Mouse (Mus musculus) cortical plate, adult 2 months (tissue): ENCODE measurements around the gene Gjd2.

Experiments used
- CTCF ChIP-seq: fragments of 200-500 bp; IDR thresholded peaks from 2 replicates; pipeline ENCODE4 v1.5.1; 2011; ENCODE audit warnings: mild to moderate bottlenecking, control low read depth, low read length; ENCODE audit not compliant: insufficient read depth; ENCODE audit errors: extremely low read depth
- POLR2A ChIP-seq: fragments of 200-500 bp; IDR thresholded peaks from 2 replicates; pipeline ENCODE4 v1.6.1; 2011; ENCODE audit warnings: mild to moderate bottlenecking, low read length, control low read depth; ENCODE audit not compliant: insufficient read depth; ENCODE audit errors: extremely low read depth

GRCm38 (mm10) chr2:114023383-114023782 lies 10.0 kb upstream of the Gjd2 start:
- TF ChIP-seq CTCF (no peak), POLR2A (no peak)
